Mouse (Mus musculus) heart, embryonic 13.5 days (tissue): ENCODE data around the gene Jam2. TPM values are rescaled to one million over a fixed set of nuclear protein-coding genes. Genes with fewer than 3 reads are reported as not detected.

ENCODE experiments used
- ATAC-seq: fragments of 200-750 bp; cut with Nextera tagmentation; 2 replicates; pipeline ENCODE4 v1.8.0; 2017; ENCODE audit warnings: moderate TSS enrichment; ENCODE audit not compliant: insufficient number of reproducible peaks, low FRiP score, low TSS enrichment; ENCODE audit errors: extremely low read depth
- H3K27ac ChIP-seq: fragments of 300-500 bp; sonication (generic); replicated peaks from 2 replicates; pipeline ENCODE4 v1.5.1; 2015; ENCODE audit warnings: moderate library complexity, mild to moderate bottlenecking, inconsistent platforms
- H3K27me3 ChIP-seq: fragments of 300-500 bp; sonication (generic); replicated peaks from 2 replicates; pipeline ENCODE4 v1.6.1; 2015; ENCODE audit warnings: mild to moderate bottlenecking, inconsistent platforms
- H3K36me3 ChIP-seq: fragments of 300-500 bp; sonication (generic); 2 replicates; pipeline ENCODE4 v1.6.1; 2015; ENCODE audit warnings: mild to moderate bottlenecking, inconsistent platforms
- H3K4me1 ChIP-seq: fragments of 300-500 bp; sonication (generic); 2 replicates; pipeline ENCODE4 v1.6.1; 2015; ENCODE audit warnings: inconsistent platforms
- H3K4me2 ChIP-seq: fragments of 300-500 bp; sonication (generic); 2 replicates; pipeline ENCODE4 v1.6.1; 2015; ENCODE audit warnings: inconsistent platforms, mild to moderate bottlenecking, moderate library complexity
- H3K4me3 ChIP-seq: fragments of 300-500 bp; sonication (generic); 2 replicates; pipeline ENCODE4 v1.5.1; 2015; ENCODE audit warnings: moderate library complexity, mild to moderate bottlenecking, inconsistent platforms
- H3K9ac ChIP-seq: fragments of 300-500 bp; sonication (generic); 2 replicates; pipeline ENCODE4 v1.6.1; 2015; ENCODE audit warnings: inconsistent platforms, mild to moderate bottlenecking, moderate library complexity
- H3K9me3 ChIP-seq: fragments of 300-500 bp; sonication (generic); 2 replicates; pipeline ENCODE4 v1.6.1; 2016; ENCODE audit warnings: inconsistent platforms
- WGBS: fragments of 180-500 bp; shearing (Covaris S2); methylation state at CpG from one replicate; pipeline ENCODE4 v1.1.7; 2015; ENCODE audit warnings: mixed read lengths; 5-methylcytosine and 5-hydroxymethylcytosine counted together
- polyA plus RNA-seq: library from polyadenylated mRNA; unstranded; fragments of >200 nt; fragmentation: Nextera tagmentation; extraction: Ambion mirVana; gene quantifications from 2 replicates; pipeline ENCODE4 v1.2.1, GENCODE M21; 2015

The Jam2 gene
- polyA plus RNA-seq, 1 experiment from 2014 or later, result 4.5 TPM

DNA sequence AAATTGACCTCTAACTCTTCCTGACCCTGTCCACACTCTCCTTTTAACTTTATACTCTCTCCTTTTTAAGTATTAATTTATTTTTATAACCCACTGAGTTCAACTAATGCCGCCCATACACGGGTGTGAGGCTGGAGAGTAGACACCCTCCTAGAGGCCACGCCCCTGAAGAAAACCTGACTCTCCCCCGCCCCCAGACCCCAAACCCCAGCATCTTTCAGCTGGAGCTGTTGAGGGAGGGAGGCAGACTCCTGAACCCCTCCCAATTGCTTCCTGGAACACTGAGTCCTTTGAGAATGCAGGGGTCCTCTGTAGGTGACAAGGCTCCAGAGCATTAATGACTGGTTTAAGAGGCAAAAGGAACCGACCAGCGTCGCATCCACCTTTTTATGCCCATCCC lies 11.0 kb downstream of the Jam2 start:
- no peak overlapping the region for H3K27ac ChIP-seq
- H3K4me3 ChIP-seq, result no peak overlapping the region
- ATAC-seq, result no peak
- 32% methylated on average over 7 of the region's 7 CpGs for WGBS
- H3K4me2 ChIP-seq, result no peak overlapping the region
- H3K9me3 ChIP-seq, result no peaks in the 10 kb centered on the region
- H3K36me3 ChIP-seq, result no peaks in the 10 kb centered on the region
- H3K4me1 ChIP-seq, result 0 out of 2 replicates have a peak, but pooled peaks cover 9% of the 10 kb centered on the region
- H3K27me3 ChIP-seq, result no peaks in the 10 kb centered on the region
- no peak overlapping the region for H3K9ac ChIP-seq

DNA sequence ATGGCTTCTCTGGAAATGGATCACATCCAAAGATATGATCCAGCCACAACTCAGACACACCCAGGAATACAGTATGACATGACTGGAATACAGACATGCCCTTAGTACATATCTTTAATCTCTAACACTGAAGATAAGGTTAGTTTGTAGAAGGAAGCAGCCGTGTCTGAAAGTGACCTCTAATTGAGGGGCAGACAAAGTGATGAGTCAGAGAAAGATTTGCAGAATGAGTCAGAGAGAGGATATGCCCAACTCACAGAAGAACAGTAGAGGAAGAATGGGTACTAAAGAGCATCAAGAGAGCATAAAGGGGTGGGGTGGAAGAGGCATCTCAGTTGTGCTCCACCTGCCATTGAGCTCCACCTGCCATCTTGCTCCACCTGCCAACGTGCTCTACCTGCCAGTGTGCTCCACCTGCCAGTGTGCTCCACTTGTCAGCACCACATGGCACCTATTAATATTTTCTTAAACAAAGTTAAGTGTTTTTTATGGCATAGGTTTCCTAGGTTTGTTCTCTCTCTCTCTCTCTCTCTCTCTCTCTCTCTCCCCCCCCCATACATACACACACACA lies 16.8 kb downstream of the Jam2 start:
- Histone ChIP-seq H3K27me3 (no peaks in the 10 kb centered on the region), H3K4me2 (no peak overlapping the region), H3K4me1 (0 out of 2 replicates have a peak, but pooled peaks cover 3% of the 10 kb centered on the region), H3K9me3 (peaks cover 5% of the 10 kb centered on the region; the same call in 1 of the 2 replicates), H3K9ac (no peak overlapping the region), H3K27ac (no peak overlapping the region), H3K36me3 (no peaks in the 10 kb centered on the region), H3K4me3 (no peak overlapping the region)
- 55% methylated on average over 2 of the region's 2 CpGs for WGBS
- ATAC-seq, result no peak

DNA sequence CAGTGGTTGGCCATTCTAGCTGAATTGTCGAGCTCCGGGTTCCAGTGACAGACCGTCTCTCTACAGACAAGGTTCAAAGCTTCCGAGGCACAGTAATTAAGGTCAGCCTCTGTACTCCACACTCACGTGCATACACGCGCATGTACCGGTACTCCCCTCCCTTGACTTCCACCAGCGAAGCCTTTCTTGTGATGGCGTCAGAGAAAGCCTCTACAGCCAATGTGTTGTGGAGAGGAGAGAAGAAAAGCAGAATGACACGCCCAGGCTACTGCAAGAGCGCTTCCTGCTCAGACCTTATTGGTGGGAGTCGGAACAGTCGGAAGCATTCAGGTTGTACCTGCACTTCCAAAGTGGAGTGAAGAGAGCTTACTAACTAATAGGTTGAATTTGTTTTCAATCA lies 19.5 kb downstream of the Jam2 start:
- Histone ChIP-seq H3K4me1 (0 out of 2 replicates have a peak, but pooled peaks cover 3% of the 10 kb centered on the region), H3K9me3 (peaks cover 5% of the 10 kb centered on the region; the same call in 1 of the 2 replicates), H3K27me3 (no peaks in the 10 kb centered on the region), H3K4me2 (no peak overlapping the region), H3K27ac (no peak overlapping the region), H3K4me3 (no peak overlapping the region), H3K36me3 (no peaks in the 10 kb centered on the region), H3K9ac (no peak overlapping the region)
- WGBS, result 83% methylated on average over 14 of the region's 14 CpGs
- no peak for ATAC-seq

DNA sequence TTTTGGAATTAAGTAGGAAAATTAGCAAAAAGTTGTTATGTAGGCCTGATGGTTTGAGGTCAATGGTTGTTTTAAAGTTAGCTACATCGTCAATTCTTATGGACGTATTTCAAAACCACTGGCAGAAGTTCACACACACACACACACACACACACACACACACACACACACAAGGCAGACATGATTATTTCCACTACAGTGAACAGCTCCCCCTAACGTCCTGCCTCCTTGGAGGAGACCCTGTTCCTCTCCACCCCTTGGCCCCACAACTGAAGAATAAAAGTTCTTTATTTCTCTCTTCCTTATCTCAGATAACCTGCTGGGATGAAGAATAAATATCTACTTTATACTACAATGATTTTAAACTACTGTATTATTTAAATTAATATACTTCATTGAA lies 21.4 kb downstream of the Jam2 start:
- ATAC-seq, result no peak
- Histone ChIP-seq H3K36me3 (no peaks in the 10 kb centered on the region), H3K9ac (no peak overlapping the region), H3K4me3 (no peak overlapping the region), H3K9me3 (peaks cover 5% of the 10 kb centered on the region; the same call in 1 of the 2 replicates), H3K4me2 (no peak overlapping the region), H3K27ac (no peak overlapping the region), H3K27me3 (no peaks in the 10 kb centered on the region), H3K4me1 (0 out of 2 replicates have a peak, but pooled peaks cover 3% of the 10 kb centered on the region)
- 64% methylated on average over 3 of the region's 3 CpGs for WGBS

DNA sequence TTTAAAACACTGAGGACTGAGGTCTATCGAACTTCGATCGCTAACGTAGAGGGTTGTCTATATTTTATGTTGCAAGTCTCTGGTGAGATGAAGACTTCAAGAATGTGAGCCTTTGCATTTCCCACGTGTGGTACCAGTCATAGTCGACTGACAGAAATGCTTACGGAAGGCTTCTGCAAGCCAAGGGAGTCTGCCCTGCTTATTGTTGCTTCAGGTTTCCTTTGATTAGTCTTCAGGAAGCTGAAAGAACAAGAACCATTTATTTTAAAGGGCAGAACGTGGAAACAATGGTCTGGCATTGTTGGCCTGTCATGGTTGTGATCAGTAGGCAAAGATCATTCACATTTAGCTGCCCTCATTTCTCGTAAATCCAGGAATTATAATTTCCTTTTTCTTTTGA lies 22.8 kb downstream of the Jam2 start:
- WGBS, result 69% methylated on average over 9 of the region's 9 CpGs

DNA sequence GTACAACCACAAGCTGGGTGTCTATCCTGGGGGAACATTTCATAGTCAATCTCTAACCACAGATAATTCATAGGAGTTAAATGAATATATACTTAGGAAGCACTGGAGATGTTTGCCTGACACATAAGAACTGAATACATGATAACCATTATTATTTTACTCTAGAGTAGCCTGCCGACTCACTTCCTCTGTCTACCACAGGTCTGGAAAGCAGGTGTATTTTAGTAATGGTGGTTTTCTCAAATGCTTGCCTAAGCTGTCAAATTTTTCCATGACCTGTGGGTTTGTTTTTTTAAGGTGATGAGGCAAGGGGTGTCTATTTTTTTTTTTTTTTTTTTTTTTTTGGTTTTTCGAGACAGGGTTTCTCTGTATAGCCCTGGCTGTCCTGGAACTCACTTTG lies 26.1 kb downstream of the Jam2 start:
- ATAC-seq, result no peak
- Histone ChIP-seq H3K4me1 (peaks cover 10% of the 10 kb centered on the region), H3K36me3 (no peaks in the 10 kb centered on the region), H3K4me2 (no peak overlapping the region), H3K4me3 (no peak overlapping the region), H3K9me3 (no peaks in the 10 kb centered on the region), H3K9ac (no peak overlapping the region), H3K27ac (no peak overlapping the region), H3K27me3 (no peaks in the 10 kb centered on the region)
- 84% methylated on average over 1 of the region's 2 CpGs for WGBS

More for the DNA sequence above, 22.8 kb downstream of the Jam2 start:
- Histone ChIP-seq H3K27me3 (no peaks in the 10 kb centered on the region), H3K27ac (no peak overlapping the region), H3K4me2 (no peak overlapping the region), H3K4me3 (no peak overlapping the region), H3K36me3 (no peaks in the 10 kb centered on the region), H3K9ac (no peak overlapping the region), H3K9me3 (no peaks in the 10 kb centered on the region), H3K4me1 (0 out of 2 replicates have a peak, but pooled peaks cover 3% of the 10 kb centered on the region)
- no peak for ATAC-seq

- no peaks in the 10 kb centered on the region for H3K9me3 ChIP-seq
- peak overlapping the region; percentile 29; the same call in 1 of the 2 replicates for H3K27ac ChIP-seq
- ATAC-seq, result no peak
- no peak overlapping the region for H3K9ac ChIP-seq
- H3K4me2 ChIP-seq, result no peak overlapping the region
- no peak overlapping the region for H3K4me3 ChIP-seq
- H3K4me1 ChIP-seq, result peaks cover 10% of the 10 kb centered on the region
- 38% methylated on average over 6 of the region's 6 CpGs for WGBS
- no peaks in the 10 kb centered on the region for H3K27me3 ChIP-seq
- no peaks in the 10 kb centered on the region for H3K36me3 ChIP-seq
Measured at GRCm38 (mm10) chr16:84802217-84802616, 28.3 kb downstream of the Jam2 start.

DNA sequence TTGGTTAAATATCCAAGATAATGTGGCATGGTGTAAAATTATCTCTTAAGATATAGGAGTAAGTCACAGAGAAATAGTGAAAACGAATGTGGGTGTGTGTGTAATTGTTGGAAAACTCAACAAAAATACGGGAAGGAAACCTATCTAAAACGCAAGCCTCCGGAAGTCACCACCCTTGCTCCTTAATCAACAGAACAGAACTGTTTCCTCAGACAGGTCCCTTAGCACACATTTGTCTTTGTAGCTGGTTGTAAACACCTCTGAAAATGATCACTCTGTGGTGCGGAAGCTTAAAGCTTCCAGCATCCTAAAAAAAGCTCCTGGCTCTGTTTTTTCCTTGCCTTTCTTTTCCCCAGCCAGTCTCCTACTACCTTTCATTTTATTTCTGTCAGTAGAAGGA lies 30.9 kb downstream of the Jam2 start:
- Histone ChIP-seq H3K9me3 (no peaks in the 10 kb centered on the region), H3K36me3 (no peaks in the 10 kb centered on the region), H3K9ac (no peak overlapping the region), H3K27ac (no peak overlapping the region), H3K27me3 (no peaks in the 10 kb centered on the region), H3K4me1 (peaks cover 10% of the 10 kb centered on the region), H3K4me3 (no peak overlapping the region), H3K4me2 (no peak overlapping the region)
- no peak for ATAC-seq
- WGBS, result 66% methylated on average over 5 of the region's 5 CpGs

DNA sequence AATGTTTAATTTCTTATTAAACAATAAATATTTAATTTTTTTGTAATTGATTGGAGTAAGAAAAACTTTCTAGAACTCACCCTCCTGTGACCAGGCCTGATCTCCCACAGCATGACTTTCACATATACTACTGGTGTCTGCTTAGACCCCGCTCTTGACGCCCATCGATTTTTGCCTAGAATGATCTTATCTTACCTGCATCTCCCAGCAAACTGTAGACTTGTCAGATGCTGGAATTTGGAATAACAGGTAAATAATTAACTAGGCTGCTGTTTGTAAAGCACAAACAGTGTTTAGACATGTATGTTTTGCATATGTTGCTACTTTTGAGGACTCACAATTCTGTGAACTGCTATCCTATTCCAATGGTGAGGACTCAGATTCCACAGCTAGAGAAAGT lies 32.3 kb downstream of the Jam2 start:
- Histone ChIP-seq H3K9ac (no peak overlapping the region), H3K27me3 (no peaks in the 10 kb centered on the region), H3K9me3 (no peaks in the 10 kb centered on the region), H3K4me3 (no peak overlapping the region), H3K36me3 (no peaks in the 10 kb centered on the region), H3K4me1 (peaks cover 10% of the 10 kb centered on the region), H3K4me2 (no peak overlapping the region), H3K27ac (no peak overlapping the region)
- WGBS, result 90% methylated on average over 3 of the region's 3 CpGs
- ATAC-seq, result no peak

DNA sequence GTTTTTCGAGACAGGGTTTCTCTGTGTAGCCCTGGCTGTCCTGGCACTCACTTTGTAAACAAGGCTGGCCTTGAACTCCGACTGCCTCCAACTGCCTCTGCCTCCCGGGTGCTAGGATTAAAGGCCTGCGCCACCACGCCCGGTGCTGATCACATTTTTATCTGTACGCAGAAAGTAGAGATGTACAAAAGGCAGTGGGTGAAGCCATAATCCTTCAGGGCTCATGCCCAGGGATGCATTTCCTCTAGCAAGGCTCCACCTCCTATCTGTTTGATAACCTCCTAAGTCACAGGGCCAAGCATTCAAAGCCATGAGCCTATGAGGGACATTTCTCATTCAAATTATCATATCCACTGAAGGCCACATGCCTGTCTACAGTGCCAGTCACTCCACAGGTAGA lies 34.0 kb downstream of the Jam2 start:
- no peak overlapping the region for H3K27ac ChIP-seq
- H3K4me3 ChIP-seq, result no peak overlapping the region
- H3K4me1 ChIP-seq, result no peaks in the 10 kb centered on the region
- H3K9me3 ChIP-seq, result no peaks in the 10 kb centered on the region
- ATAC-seq, result no peak
- no peak overlapping the region for H3K4me2 ChIP-seq
- no peak overlapping the region for H3K9ac ChIP-seq
- 86% methylated on average over 7 of the region's 7 CpGs for WGBS
- no peaks in the 10 kb centered on the region for H3K27me3 ChIP-seq
- H3K36me3 ChIP-seq, result no peaks in the 10 kb centered on the region

DNA sequence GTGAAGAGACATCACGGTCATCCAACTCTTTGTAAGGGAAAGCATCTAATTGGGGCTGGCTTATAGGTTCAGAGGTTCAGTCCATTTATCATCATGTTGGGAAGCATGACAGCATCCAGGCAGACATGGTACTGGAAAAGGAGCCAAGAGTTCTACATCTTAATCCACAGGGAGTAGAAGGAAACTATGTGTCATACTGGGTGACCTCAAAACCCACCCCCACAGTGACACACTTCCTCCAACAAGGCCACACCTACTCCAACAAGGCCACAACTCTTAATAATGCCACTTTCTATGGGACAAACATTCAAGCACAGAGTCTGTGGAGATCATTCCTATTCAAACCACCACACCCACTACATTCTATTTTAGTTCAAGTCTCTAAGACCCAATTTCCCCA lies 36.3 kb downstream of the Jam2 start:
- H3K4me2 ChIP-seq, result no peak overlapping the region
- 71% methylated on average over 1 of the region's 1 CpGs for WGBS
- no peaks in the 10 kb centered on the region for H3K27me3 ChIP-seq
- no peak for ATAC-seq
- H3K36me3 ChIP-seq, result no peaks in the 10 kb centered on the region
- no peak overlapping the region for H3K4me3 ChIP-seq
- H3K4me1 ChIP-seq, result no peaks in the 10 kb centered on the region
- H3K27ac ChIP-seq, result no peak overlapping the region
- H3K9me3 ChIP-seq, result no peaks in the 10 kb centered on the region
- no peak overlapping the region for H3K9ac ChIP-seq

- Histone ChIP-seq H3K27me3 (no peaks in the 10 kb centered on the region), H3K9ac (no peak overlapping the region), H3K4me1 (no peaks in the 10 kb centered on the region), H3K4me2 (no peak overlapping the region), H3K4me3 (no peak overlapping the region), H3K36me3 (no peaks in the 10 kb centered on the region), H3K27ac (no peak overlapping the region), H3K9me3 (no peaks in the 10 kb centered on the region)
- 74% methylated on average over 8 of the region's 8 CpGs for WGBS
- no peak for ATAC-seq
Measured at GRCm38 (mm10) chr16:84813852-84814251, 39.9 kb downstream of the Jam2 start.
